Mouse (Mus musculus): Measurements from ENCODE around the gene Olfr1223. TPM values are rescaled to one million over a fixed set of nuclear protein-coding genes. Genes with fewer than 3 reads are reported as not detected.
"Not testable (repeated sequence)": the region's sequence is repeated elsewhere in the genome, so short reads cannot be mapped to it uniquely, and the experiment has no call there.

The Olfr1223 gene
- not detected in 2 replicates for polyA plus RNA-seq (2011; ENCODE audit: insufficient read depth, insufficient read length, low read depth, missing spikeins)

- TF ChIP-seq CTCF (IDR thresholded peaks at IDR 0.05; ENCODE audit: low read depth, low read length), result no peak
- no peak for TF ChIP-seq EP300 (IDR thresholded peaks at IDR 0.05; ENCODE audit: insufficient read depth, low read depth, low read length)
- TF ChIP-seq POLR2A (IDR thresholded peaks at IDR 0.05; ENCODE audit: insufficient read depth, low read length), result no peak
Observed at GRCm38 (mm10) chr2:89151460-89151859, at the start of gene Olfr1223. TSS of gene Olfr1223 (minus strand) at chr2:89151560.

GRCm38 (mm10) chr2:89199948-89200347 lies 48.6 kb upstream of the Olfr1223 start, which contains the start of gene Olfr1226:
TSS of gene Olfr1226 (minus strand) at chr2:89200048.
- Histone ChIP-seq H3K27ac (ENCODE audit: insufficient read depth, low read length) (no peak within 1 kb of the TSS), H3K4me3 (ENCODE audit: low read depth, low read length) (no peak within 1 kb of the TSS), H3K27me3 (ENCODE audit: control insufficient read depth, insufficient read depth, low read length, poor library complexity, severe bottlenecking) (no peaks in the 10 kb centered on the region), H3K9me3 (replicated peaks; ENCODE audit: control insufficient read depth, insufficient read depth, low read length, poor library complexity, severe bottlenecking) (no peaks in the 10 kb centered on the region), H3K9ac (ENCODE audit: low read depth, poor library complexity, severe bottlenecking) (no peak within 1 kb of the TSS), H3K36me3 (ENCODE audit: control insufficient read depth, insufficient read depth, low read length, poor library complexity, severe bottlenecking) (no peaks in the 10 kb centered on the region), H3K4me1 (ENCODE audit: control insufficient read depth, insufficient read depth, low read length) (no peaks in the 10 kb centered on the region)
- TF ChIP-seq POLR2A (IDR thresholded peaks at IDR 0.05; ENCODE audit: insufficient read depth, low read length), result no peak
- no peak for TF ChIP-seq EP300 (IDR thresholded peaks at IDR 0.05; ENCODE audit: insufficient read depth, low read depth, low read length)
- TF ChIP-seq CTCF (IDR thresholded peaks at IDR 0.05; ENCODE audit: low read depth, low read length), result no peak

More at GRCm38 (mm10) chr2:89151460-89151859, at the start of gene Olfr1223:
- no peak within 1 kb of the TSS for H3K4me3 ChIP-seq (ENCODE audit: low read depth, low read length)
- H3K9me3 ChIP-seq (replicated peaks; ENCODE audit: control insufficient read depth, insufficient read depth, low read length, poor library complexity, severe bottlenecking), result no peaks in the 10 kb centered on the region
- H3K27ac ChIP-seq (ENCODE audit: insufficient read depth, low read length), result no peak within 1 kb of the TSS
- no peaks in the 10 kb centered on the region for H3K27me3 ChIP-seq (ENCODE audit: control insufficient read depth, insufficient read depth, low read length, poor library complexity, severe bottlenecking)
- no peaks in the 10 kb centered on the region for H3K36me3 ChIP-seq (ENCODE audit: control insufficient read depth, insufficient read depth, low read length, poor library complexity, severe bottlenecking)
- no peak within 1 kb of the TSS for H3K9ac ChIP-seq (ENCODE audit: low read depth, poor library complexity, severe bottlenecking)
- H3K4me1 ChIP-seq (ENCODE audit: control insufficient read depth, insufficient read depth, low read length), result no peaks in the 10 kb centered on the region

GRCm38 (mm10) chr2:89196325-89196982 lies 45.1 kb upstream of the Olfr1223 start:
- no peaks in the 10 kb centered on the region for H3K36me3 ChIP-seq (ENCODE audit: control insufficient read depth, insufficient read depth, low read length, poor library complexity, severe bottlenecking)
- TF ChIP-seq EP300 (IDR thresholded peaks at IDR 0.05; ENCODE audit: insufficient read depth, low read depth, low read length), result no peak
- TF ChIP-seq POLR2A (IDR thresholded peaks at IDR 0.05; ENCODE audit: insufficient read depth, low read length), result no peak
- TF ChIP-seq CTCF (IDR thresholded peaks at IDR 0.05; ENCODE audit: low read depth, low read length), result no peak
- no peaks in the 10 kb centered on the region for H3K27me3 ChIP-seq (ENCODE audit: control insufficient read depth, insufficient read depth, low read length, poor library complexity, severe bottlenecking)
- H3K27ac ChIP-seq (ENCODE audit: insufficient read depth, low read length), result no peak overlapping the region
- no peak overlapping the region for H3K4me3 ChIP-seq (ENCODE audit: low read depth, low read length)
- no peak overlapping the region for H3K9ac ChIP-seq (ENCODE audit: low read depth, poor library complexity, severe bottlenecking)
- no peaks in the 10 kb centered on the region for H3K9me3 ChIP-seq (replicated peaks; ENCODE audit: control insufficient read depth, insufficient read depth, low read length, poor library complexity, severe bottlenecking)
- no peaks in the 10 kb centered on the region for H3K4me1 ChIP-seq (ENCODE audit: control insufficient read depth, insufficient read depth, low read length)

GRCm38 (mm10) chr2:89174569-89174968 lies 23.2 kb upstream of the Olfr1223 start, which contains the start of gene Olfr1225:
TSS of gene Olfr1225 (minus strand) at chr2:89174669.
- Histone ChIP-seq H3K9me3 (replicated peaks; ENCODE audit: control insufficient read depth, insufficient read depth, low read length, poor library complexity, severe bottlenecking) (no peaks in the 10 kb centered on the region), H3K27ac (ENCODE audit: insufficient read depth, low read length) (no peak within 1 kb of the TSS), H3K27me3 (ENCODE audit: control insufficient read depth, insufficient read depth, low read length, poor library complexity, severe bottlenecking) (no peaks in the 10 kb centered on the region), H3K9ac (ENCODE audit: low read depth, poor library complexity, severe bottlenecking) (no peak within 1 kb of the TSS), H3K4me3 (ENCODE audit: low read depth, low read length) (no peak within 1 kb of the TSS), H3K4me1 (ENCODE audit: control insufficient read depth, insufficient read depth, low read length) (no peaks in the 10 kb centered on the region), H3K36me3 (ENCODE audit: control insufficient read depth, insufficient read depth, low read length, poor library complexity, severe bottlenecking) (no peaks in the 10 kb centered on the region)
- TF ChIP-seq POLR2A (IDR thresholded peaks at IDR 0.05; ENCODE audit: insufficient read depth, low read length) (no peak), EP300 (IDR thresholded peaks at IDR 0.05; ENCODE audit: insufficient read depth, low read depth, low read length) (no peak), CTCF (IDR thresholded peaks at IDR 0.05; ENCODE audit: low read depth, low read length) (no peak)

GRCm38 (mm10) chr2:89164711-89165110 lies 13.4 kb upstream of the Olfr1223 start:
- H3K36me3 ChIP-seq (ENCODE audit: control insufficient read depth, insufficient read depth, low read length, poor library complexity, severe bottlenecking); H3K9ac ChIP-seq (ENCODE audit: low read depth, poor library complexity, severe bottlenecking); H3K27me3 ChIP-seq (ENCODE audit: control insufficient read depth, insufficient read depth, low read length, poor library complexity, severe bottlenecking); H3K4me1 ChIP-seq (ENCODE audit: control insufficient read depth, insufficient read depth, low read length); H3K9me3 ChIP-seq (replicated peaks; ENCODE audit: control insufficient read depth, insufficient read depth, low read length, poor library complexity, severe bottlenecking); H3K4me3 ChIP-seq (ENCODE audit: low read depth, low read length); H3K27ac ChIP-seq (ENCODE audit: insufficient read depth, low read length): not testable (repeated sequence)

GRCm38 (mm10) chr2:89163991-89164390 lies 12.6 kb upstream of the Olfr1223 start, which contains the start of gene Olfr1224-ps1:
TSS of gene Olfr1224-ps1 (minus strand) at chr2:89164091.
- H3K36me3 ChIP-seq (ENCODE audit: control insufficient read depth, insufficient read depth, low read length, poor library complexity, severe bottlenecking); H3K27me3 ChIP-seq (ENCODE audit: control insufficient read depth, insufficient read depth, low read length, poor library complexity, severe bottlenecking); H3K27ac ChIP-seq (ENCODE audit: insufficient read depth, low read length); H3K4me1 ChIP-seq (ENCODE audit: control insufficient read depth, insufficient read depth, low read length); H3K9me3 ChIP-seq (replicated peaks; ENCODE audit: control insufficient read depth, insufficient read depth, low read length, poor library complexity, severe bottlenecking); H3K9ac ChIP-seq (ENCODE audit: low read depth, poor library complexity, severe bottlenecking); H3K4me3 ChIP-seq (ENCODE audit: low read depth, low read length): not testable (repeated sequence)

All from ES-Bruce4 (cell line).